8 mouse cellular contexts compared by ENCODE assay signal in genomic region chr17:31018267-31018666, GRCm38 (mm10). TPM values are rescaled to one million over a fixed set of nuclear protein-coding genes. Genes with fewer than 3 reads are reported as not detected.
DNase-seq lines count a peak whose midpoint lies in the region; ATAC-seq and TF ChIP-seq lines count a peak whose summit lies in the region.

No protein-coding gene starts in this region.

- DNase-seq in cerebellum, adult 11 months: peak; percentile 20
- DNase-seq in ovary, postnatal 14 days (ENCODE audit: low spot score): peak; percentile 27
- no peak for DNase-seq in ovary, postnatal 10 days (ENCODE audit: low spot score)
- DNase-seq in cerebellum, postnatal 25 days: peak; percentile 46 to 68
- DNase-seq in induced T-regulatory cell, adult 2 months (ENCODE audit: low read depth): peak; percentile 89
- peak; percentile 48 for DNase-seq in lung, adult 2 months

- TF ChIP-seq POLR2A in lung, adult 2 months (IDR thresholded peaks at IDR 0.05; ENCODE audit: borderline replicate concordance, extremely low read depth, low read depth, low read length): no peak
- no peak for TF ChIP-seq POLR2A in small intestine, adult 2 months (IDR thresholded peaks at IDR 0.05; ENCODE audit: low read depth, low read length)

- H3K4me3 ChIP-seq in lung, adult 2 months (replicated peaks; ENCODE audit: extremely low read depth, low read depth, low read length): no peak overlapping the region
- H3K4me3 ChIP-seq in small intestine, adult 2 months (ENCODE audit: low read depth, low read length): no peak overlapping the region

- H3K4me1 ChIP-seq in lung, adult 2 months (ENCODE audit: control insufficient read depth, insufficient read depth, low read length): no peaks in the 10 kb centered on the region
- no peaks in the 10 kb centered on the region for H3K4me1 ChIP-seq in small intestine, adult 2 months (ENCODE audit: control insufficient read depth, insufficient read depth, insufficient read length, low read length)

- TF ChIP-seq CTCF in lung, adult 2 months (IDR thresholded peaks at IDR 0.05; ENCODE audit: insufficient read depth, low read length): peak; percentile 60
- TF ChIP-seq CTCF in small intestine, adult 2 months (IDR thresholded peaks at IDR 0.05; ENCODE audit: extremely low read depth, insufficient read length, insufficient replicate concordance, low read depth, low read length): peak; percentile 53; the same call in 1 of the 2 replicates

- no peaks in the 10 kb centered on the region for H3K36me3 ChIP-seq in small intestine, adult 2 months (ENCODE audit: control insufficient read depth, insufficient read depth, low read length)

- WGBS in lung, adult 2 months: 60% methylated on average over 4 of the region's 4 CpGs
- 62% methylated on average over 4 of the region's 4 CpGs for WGBS in small intestine, adult 2 months

- H3K27ac ChIP-seq in small intestine, adult 2 months (ENCODE audit: insufficient read depth, low read depth, low read length): no peak overlapping the region

- H3K27me3 ChIP-seq in small intestine, adult 2 months (ENCODE audit: control insufficient read depth, insufficient read depth, low read length): no peaks in the 10 kb centered on the region

- no peak; the same call in 1 of the 2 replicates for ATAC-seq in cerebellum, adult (ENCODE audit: insufficient number of reproducible peaks, low FRiP score, low TSS enrichment)

RNA-seq across cellular contexts. Expression of gene Abcg1, which starts 39.2 kb away (rescaled TPM):
- polyA plus RNA-seq in lung, adult 2 months (2012; rRNA removed): 53.2 and 57.4 TPM in 2 replicates
- 1.6 and 2.5 TPM in 2 replicates for polyA plus RNA-seq in small intestine, adult 2 months (2012; rRNA removed)

Comparison
In these comparisons a context has a peak if more than half of its experiments do, and no peak if none do; other contexts are left out.
1. RNA of gene Abcg1, which starts 39.2 kb away (polyA plus RNA-seq): 53.2 to 57.4 TPM in lung, adult 2 months; 1.6 to 2.5 TPM in small intestine, adult 2 months; every median in the first group is over 10 times any median in the second.